ENCODE assay signal across 21 mouse cellular contexts in the genomic region with DNA sequence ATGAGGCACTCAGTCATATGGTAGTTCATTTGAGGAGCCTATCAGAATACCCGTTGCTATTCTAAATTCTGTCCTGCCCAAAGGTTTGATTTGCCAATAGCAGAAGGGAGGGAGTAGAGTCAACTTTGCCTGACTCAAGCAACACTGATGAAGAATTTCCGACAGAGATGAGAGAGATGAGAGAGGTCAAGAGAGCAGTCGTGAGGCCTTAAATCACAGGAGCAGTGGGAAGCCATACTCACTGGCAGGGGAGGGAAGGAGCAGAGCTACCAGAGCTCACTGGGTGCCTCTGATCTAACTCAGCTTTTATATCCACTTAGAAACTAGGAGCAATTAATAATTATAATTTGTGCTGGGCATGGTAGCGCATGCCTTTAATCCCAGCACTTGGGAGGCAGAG. TPM values are rescaled to one million over a fixed set of nuclear protein-coding genes. Genes with fewer than 3 reads are reported as not detected.
"Had no signal": no experiment of that assay in that cellular context is flagged by ENCODE, and none has a peak within 500 bp of the region (broad histone marks: within the 10 kb centered on the region; RNA-seq: fewer than 3 reads in every experiment).

No protein-coding gene starts in this region.

- H3K27me3 ChIP-seq: limb, embryonic 12.5 days; liver, embryonic 13.5 days; midbrain, embryonic 13.5 days; neural tube, embryonic 15.5 days had no signal

- H3K4me3 ChIP-seq: limb, embryonic 12.5 days; liver, embryonic 13.5 days; midbrain, embryonic 13.5 days; myocyte; neural tube, embryonic 15.5 days had no signal

- DNase-seq: layer of hippocampus, adult 9-11 months; layer of hippocampus, postnatal 36 days; liver; liver, embryonic 13.5 days; lung, adult 18-20 months; right cerebral cortex, adult 18-20 months; right cerebral cortex, postnatal 25 days; thymus, postnatal 36 days had no signal

- H3K9me3 ChIP-seq: limb, embryonic 12.5 days; liver, embryonic 13.5 days; midbrain, embryonic 13.5 days; neural tube, embryonic 15.5 days had no signal

- H3K4me1 ChIP-seq: limb, embryonic 12.5 days; liver, embryonic 13.5 days; midbrain, embryonic 13.5 days had no signal

- H3K36me3 ChIP-seq: limb, embryonic 12.5 days; liver, embryonic 13.5 days; midbrain, embryonic 13.5 days; neural tube, embryonic 15.5 days had no signal

- H3K27ac ChIP-seq: limb, embryonic 12.5 days; liver, embryonic 13.5 days; midbrain, embryonic 13.5 days; neural tube, embryonic 15.5 days had no signal

RNA-seq across cellular contexts. Expression of a gene that starts 41.0 kb away (rescaled TPM):
- total RNA-seq: layer of hippocampus, adult 18-20 months; layer of hippocampus, postnatal 36 days; left cerebral cortex, adult 8-10 months; left cerebral cortex, postnatal 36 days had no signal
- polyA plus RNA-seq: intestine, postnatal 0 days; limb, embryonic 12.5 days; liver, embryonic 13.5 days; lung, embryonic 16.5 days; midbrain, embryonic 13.5 days; myocyte; neural tube, embryonic 11.5 days; neural tube, embryonic 15.5 days; small intestine, adult 2 months; stomach, embryonic 16.5 days; thymus, postnatal 0 days had no signal
